In genomic region chr19:5106074-5106473, GRCm38 (mm10) we compare ENCODE assay signal across 7 mouse cellular contexts. TPM values are rescaled to one million over a fixed set of nuclear protein-coding genes. Genes with fewer than 3 reads are reported as not detected.
DNase-seq lines count a peak whose midpoint lies in the region; ATAC-seq and TF ChIP-seq lines count a peak whose summit lies in the region.

No protein-coding gene starts in this region.

- peak overlapping the region; percentile 93 for H3K4me3 ChIP-seq in E14TG2a.4 (replicated peaks; ENCODE audit: low read length)
- H3K4me3 ChIP-seq in MEL (ENCODE audit: control insufficient read depth in 1 of 2, insufficient read depth in 1 of 2, low read depth in 2 of 2, low read length in 2 of 2): peak overlapping the region; percentile 88 to 93
- peak overlapping the region; percentile 88 for H3K4me3 ChIP-seq in heart, embryonic 15.5 days
- peak overlapping the region; percentile 88 for H3K4me3 ChIP-seq in limb, embryonic 10.5 days
- peak overlapping the region; percentile 52 for H3K4me3 ChIP-seq in neural tube, embryonic 14.5 days (ENCODE audit: low read depth, low read length)

- no peak for TF ChIP-seq POLR2A in MEL (IDR thresholded peaks at IDR 0.05; ENCODE audit: control insufficient read depth in 1 of 2, insufficient read depth in 1 of 2, low read depth in 1 of 2, low read length in 2 of 2, poor library complexity in 1 of 2)

- H3K4me2 ChIP-seq in heart, embryonic 15.5 days: peak overlapping the region; percentile 87
- peak overlapping the region; percentile 70 for H3K4me2 ChIP-seq in neural tube, embryonic 14.5 days (ENCODE audit: low read depth, low read length)

- peak; percentile 64 for DNase-seq in MEL (ENCODE audit: low read depth, low spot score)
- no peak for DNase-seq in limb, embryonic 10.5 days (ENCODE audit: low spot score)
- no peak for DNase-seq in frontal cortex, adult 2 months (ENCODE audit: extremely low spot score in 1 of 2, low spot score in 1 of 2)
- DNase-seq in frontal cortex, postnatal 10 days (ENCODE audit: low spot score in 2 of 2): no peak

- H3K4me1 ChIP-seq in E14TG2a.4 (replicated peaks; ENCODE audit: low read depth, low read length) (peaks cover 62% of the 10 kb centered on the region), MEL (ENCODE audit: control insufficient read depth in 1 of 2, insufficient read depth in 2 of 2, low read length in 2 of 2) (peaks cover 2 to 6% of the 10 kb centered on the region in 2 experiments; a peak in 3 of 4 replicates)
- peaks cover 22% of the 10 kb centered on the region for H3K4me1 ChIP-seq in heart, embryonic 15.5 days (replicated peaks)
- H3K4me1 ChIP-seq in limb, embryonic 10.5 days: peaks cover 31% of the 10 kb centered on the region
- peaks cover 9% of the 10 kb centered on the region for H3K4me1 ChIP-seq in neural tube, embryonic 14.5 days (ENCODE audit: control insufficient read depth, insufficient read depth, low read length)

- H3K27ac ChIP-seq in MEL (ENCODE audit: control insufficient read depth, low read depth, low read length): peak overlapping the region; percentile 90
- peak overlapping the region; percentile 96 for H3K27ac ChIP-seq in heart, embryonic 15.5 days
- H3K27ac ChIP-seq in limb, embryonic 10.5 days: peak overlapping the region; percentile 97
- H3K27ac ChIP-seq in neural tube, embryonic 14.5 days (ENCODE audit: low read depth, low read length): peak overlapping the region; percentile 96

- H3K36me3 ChIP-seq in E14TG2a.4 (ENCODE audit: insufficient read depth, low read length) (peaks cover 75% of the 10 kb centered on the region), MEL (ENCODE audit: control insufficient read depth in 1 of 2, insufficient read depth in 2 of 2, low read length in 2 of 2) (peaks cover 1 to 6% of the 10 kb centered on the region in 2 experiments; a peak in 3 of 4 replicates)
- H3K36me3 ChIP-seq in heart, embryonic 15.5 days: peaks cover 60% of the 10 kb centered on the region
- peaks cover 79% of the 10 kb centered on the region for H3K36me3 ChIP-seq in limb, embryonic 10.5 days
- peaks cover 58% of the 10 kb centered on the region for H3K36me3 ChIP-seq in neural tube, embryonic 14.5 days (ENCODE audit: control insufficient read depth, insufficient read depth, low read length)

- H3K9me3 ChIP-seq in E14TG2a.4 (ENCODE audit: low read length) (no peaks in the 10 kb centered on the region), MEL (replicated peaks; ENCODE audit: insufficient read depth, low read length) (no peaks in the 10 kb centered on the region)
- H3K9me3 ChIP-seq in heart, embryonic 15.5 days (replicated peaks): no peaks in the 10 kb centered on the region
- H3K9me3 ChIP-seq in limb, embryonic 10.5 days (replicated peaks): no peaks in the 10 kb centered on the region
- H3K9me3 ChIP-seq in neural tube, embryonic 14.5 days (ENCODE audit: control insufficient read depth, low read length): no peaks in the 10 kb centered on the region

- 4% methylated on average over 9 of the region's 9 CpGs for WGBS in heart, embryonic 15.5 days
- 18% methylated on average over 9 of the region's 9 CpGs for WGBS in limb, embryonic 10.5 days
- WGBS in neural tube, embryonic 14.5 days: 28% methylated on average over 9 of the region's 9 CpGs

- no peak for ATAC-seq in heart, embryonic 15.5 days (replicated peaks; ENCODE audit: insufficient number of reproducible peaks, insufficient read depth, low FRiP score, low read depth)
- ATAC-seq in neural tube, embryonic 14.5 days (ENCODE audit: low read depth): no peak; the same call in 1 of the 2 replicates

- H3K79me2 ChIP-seq in MEL (ENCODE audit: control insufficient read depth, insufficient read depth, low read length, poor library complexity): peaks cover 9% of the 10 kb centered on the region; the same call in 1 of the 2 replicates

- TF ChIP-seq RAD21 in MEL (IDR thresholded peaks at IDR 0.05; ENCODE audit: low read depth, low read length): no peak

- TF ChIP-seq EP300 in MEL (IDR thresholded peaks at IDR 0.05; ENCODE audit: low read depth in 1 of 2, low read length in 2 of 2): no peak; a peak in 1 of 4 replicates

- no peak for TF ChIP-seq CTCF in E14TG2a.4 (conservative IDR thresholded peaks at IDR 0.05; ENCODE audit: low read length)
- TF ChIP-seq CTCF in MEL (IDR thresholded peaks at IDR 0.05 in 2 of 3, conservative IDR thresholded peaks at IDR 0.05 in 1 of 3; ENCODE audit: control insufficient read depth in 1 of 3, insufficient read depth in 1 of 3, low read depth in 2 of 3, low read length in 3 of 3, poor library complexity in 1 of 3, severe bottlenecking in 1 of 3): no peak

- H3K9ac ChIP-seq in MEL (ENCODE audit: control insufficient read depth, low read depth, low read length, poor library complexity, severe bottlenecking): peak overlapping the region; percentile 96
- H3K9ac ChIP-seq in heart, embryonic 15.5 days: peak overlapping the region; percentile 90
- H3K9ac ChIP-seq in neural tube, embryonic 14.5 days (replicated peaks; ENCODE audit: low read depth, low read length): peak overlapping the region; percentile 78

- H3K27me3 ChIP-seq in E14TG2a.4 (ENCODE audit: insufficient read depth, low read length): no peaks in the 10 kb centered on the region
- no peaks in the 10 kb centered on the region for H3K27me3 ChIP-seq in MEL (ENCODE audit: control insufficient read depth in 1 of 2, insufficient read depth in 2 of 2, low read length in 2 of 2)
- no peaks in the 10 kb centered on the region for H3K27me3 ChIP-seq in heart, embryonic 15.5 days
- no peaks in the 10 kb centered on the region for H3K27me3 ChIP-seq in limb, embryonic 10.5 days (ENCODE audit: low read depth, poor library complexity, severe bottlenecking)
- H3K27me3 ChIP-seq in neural tube, embryonic 14.5 days (ENCODE audit: control insufficient read depth, insufficient read depth, low read length): no peaks in the 10 kb centered on the region

TF ChIP-seq in MEL, 35 proteins besides CTCF, POLR2A, EP300 and RAD21 (continues in another document):
- TF ChIP-seq UBTF (IDR thresholded peaks at IDR 0.05; ENCODE audit: borderline replicate concordance, insufficient read depth, low read depth, low read length): no peak
- TF ChIP-seq ZNF384 (IDR thresholded peaks at IDR 0.05; ENCODE audit: low read depth, low read length): no peak
- peak; percentile 67 for TF ChIP-seq RCOR1 (IDR thresholded peaks at IDR 0.05; ENCODE audit: low read depth, low read length)
- peak; percentile 38 for TF ChIP-seq SIN3A (IDR thresholded peaks at IDR 0.05; ENCODE audit: low read length)
- 0 out of 2 replicates have a peak, but pooled peaks have one; percentile 22 for TF ChIP-seq MYC (IDR thresholded peaks at IDR 0.05; ENCODE audit: low read depth, low read length)
- no peak for TF ChIP-seq JUND (IDR thresholded peaks at IDR 0.05; ENCODE audit: low read depth, low read length)
- peak; percentile 34; the same call in 1 of the 2 replicates for TF ChIP-seq GATA1 (IDR thresholded peaks at IDR 0.05; ENCODE audit: low read depth, low read length)

RNA-seq across cellular contexts. Expression of gene Rab1b, which starts 0.8 kb away (rescaled TPM):
- 86.4 and 94.9 TPM in 2 replicates for total RNA-seq in MEL (2012; rRNA removed)
- polyA plus RNA-seq in MEL (2012; ENCODE audit: insufficient read depth in 1 of 2, insufficient read length in 2 of 2, low read depth in 1 of 2, low replicate concordance in 2 of 2, missing spikeins in 1 of 2): 100 to 1,000 TPM in 1 of 2 experiments, not detected in 1; 162 TPM
- 208 and 236 TPM in 2 replicates for polyA plus RNA-seq in heart, embryonic 15.5 days (2015; fragmentation: Nextera tagmentation; extraction: Ambion mirVana)
- polyA plus RNA-seq in limb, embryonic 10.5 days (2016; fragmentation: Nextera tagmentation; extraction: Ambion mirVana): 276 and 296 TPM in 2 replicates
- 199 and 222 TPM in 2 replicates for polyA plus RNA-seq in neural tube, embryonic 14.5 days (2014; fragmentation: Nextera tagmentation; extraction: Ambion mirVana)
- polyA plus RNA-seq in frontal cortex, adult 2 months (2012; rRNA removed): 190 and 208 TPM in 2 replicates

RNA-seq across cellular contexts. Expression of gene Cnih2, which starts 7.8 kb away (rescaled TPM):
- total RNA-seq in MEL (2012; rRNA removed): 0.65 and 1.0 TPM in 2 replicates
- 1 to 10 TPM in 1 of 2 experiments, not detected in 1; 2.7 TPM for polyA plus RNA-seq in MEL (2012; ENCODE audit: insufficient read depth in 1 of 2, insufficient read length in 2 of 2, low read depth in 1 of 2, low replicate concordance in 2 of 2, missing spikeins in 1 of 2)
- 2.9 and 5.7 TPM in 2 replicates for polyA plus RNA-seq in heart, embryonic 15.5 days (2015; fragmentation: Nextera tagmentation; extraction: Ambion mirVana)
- polyA plus RNA-seq in limb, embryonic 10.5 days (2016; fragmentation: Nextera tagmentation; extraction: Ambion mirVana): 20.2 and 28.1 TPM in 2 replicates
- polyA plus RNA-seq in neural tube, embryonic 14.5 days (2014; fragmentation: Nextera tagmentation; extraction: Ambion mirVana): 433 and 499 TPM in 2 replicates
- polyA plus RNA-seq in frontal cortex, adult 2 months (2012; rRNA removed): 383 and 422 TPM in 2 replicates

RNA-seq across cellular contexts. Expression of gene Klc2, which starts 12.3 kb away (rescaled TPM):
- total RNA-seq in MEL (2012; rRNA removed): 7.3 TPM in 2 replicates
- 10 to 100 TPM in 1 of 2 experiments, not detected in 1; 30.3 TPM for polyA plus RNA-seq in MEL (2012; ENCODE audit: insufficient read depth in 1 of 2, insufficient read length in 2 of 2, low read depth in 1 of 2, low replicate concordance in 2 of 2, missing spikeins in 1 of 2)
- polyA plus RNA-seq in heart, embryonic 15.5 days (2015; fragmentation: Nextera tagmentation; extraction: Ambion mirVana): 17.1 and 21.8 TPM in 2 replicates
- 28.2 and 30.6 TPM in 2 replicates for polyA plus RNA-seq in limb, embryonic 10.5 days (2016; fragmentation: Nextera tagmentation; extraction: Ambion mirVana)
- 84.6 and 91.9 TPM in 2 replicates for polyA plus RNA-seq in neural tube, embryonic 14.5 days (2014; fragmentation: Nextera tagmentation; extraction: Ambion mirVana)
- polyA plus RNA-seq in frontal cortex, adult 2 months (2012; rRNA removed): 183 and 187 TPM in 2 replicates

RNA-seq across cellular contexts. Expression of gene Yif1a, which starts 17.7 kb away (rescaled TPM):
- total RNA-seq in MEL (2012; rRNA removed): 57.5 and 64.3 TPM in 2 replicates
- polyA plus RNA-seq in MEL (2012; ENCODE audit: insufficient read depth in 1 of 2, insufficient read length in 2 of 2, low read depth in 1 of 2, low replicate concordance in 2 of 2, missing spikeins in 1 of 2): 10 to 100 TPM in 1 of 2 experiments, not detected in 1; 54.0 TPM
- 82.0 and 92.3 TPM in 2 replicates for polyA plus RNA-seq in heart, embryonic 15.5 days (2015; fragmentation: Nextera tagmentation; extraction: Ambion mirVana)
- polyA plus RNA-seq in limb, embryonic 10.5 days (2016; fragmentation: Nextera tagmentation; extraction: Ambion mirVana): 65.4 and 78.0 TPM in 2 replicates
- 62.2 and 63.5 TPM in 2 replicates for polyA plus RNA-seq in neural tube, embryonic 14.5 days (2014; fragmentation: Nextera tagmentation; extraction: Ambion mirVana)
- 44.7 and 45.1 TPM in 2 replicates for polyA plus RNA-seq in frontal cortex, adult 2 months (2012; rRNA removed)

RNA-seq across cellular contexts. Expression of gene Tmem151a, which starts 20.7 kb away (rescaled TPM):
- 0.29 TPM in 1 of 2 replicates, not detected in the other for total RNA-seq in MEL (2012; rRNA removed)
- polyA plus RNA-seq in MEL (2012; ENCODE audit: insufficient read depth in 1 of 2, insufficient read length in 2 of 2, low read depth in 1 of 2, low replicate concordance in 2 of 2, missing spikeins in 1 of 2): under 1 TPM in 1 of 2 experiments, not detected in 1; 0.63 TPM
- 3.0 and 4.5 TPM in 2 replicates for polyA plus RNA-seq in heart, embryonic 15.5 days (2015; fragmentation: Nextera tagmentation; extraction: Ambion mirVana)
- polyA plus RNA-seq in limb, embryonic 10.5 days (2016; fragmentation: Nextera tagmentation; extraction: Ambion mirVana): 2.4 and 2.5 TPM in 2 replicates
- polyA plus RNA-seq in neural tube, embryonic 14.5 days (2014; fragmentation: Nextera tagmentation; extraction: Ambion mirVana): 19.8 and 23.7 TPM in 2 replicates
- polyA plus RNA-seq in frontal cortex, adult 2 months (2012; rRNA removed): 106 and 122 TPM in 2 replicates

Comparison
In these comparisons a context has a peak if more than half of its experiments do, and no peak if none do; other contexts are left out.
1. RNA of gene Cnih2, which starts 7.8 kb away (polyA plus RNA-seq): 433 to 499 TPM in neural tube, embryonic 14.5 days and 383 to 422 TPM in frontal cortex, adult 2 months; 20.2 to 28.1 TPM in limb, embryonic 10.5 days, 2.9 to 5.7 TPM in heart, embryonic 15.5 days and 2.7 TPM in MEL; every median in the first group is over 10 times any median in the second.
2. Peak in every context shown above with its lines, with median percentiles within 50 percentile points of each other: H3K4me3 ChIP-seq, H3K27ac ChIP-seq and H3K9ac ChIP-seq.